Mouse (Mus musculus) left cerebral cortex, adult 11 months (tissue): Measurements from ENCODE around the gene Rin2.

Source experiments
- DNase-seq: peaks from one replicate; pipeline ENCODE4 v3.0.0; 2022; ENCODE audit warnings: low spot score

The Rin2 gene

GRCm38 (mm10) chr2:145675142-145675755 is at the start of gene Rin2:
Rin2 (plus strand) TSS chr2:145675215.
- no peak for DNase-seq

GRCm38 (mm10) chr2:145631123-145631798 is 43.8 kb upstream of the Rin2 start:
- no peak for DNase-seq

- no peak for DNase-seq
These were observed 43.2 kb upstream of the Rin2 start for GRCm38 (mm10) chr2:145631799-145632174.

GRCm38 (mm10) chr2:145633811-145634210 is 41.2 kb upstream of the Rin2 start:
- no peak for DNase-seq

- no peak for DNase-seq
These were observed 34.6 kb upstream of the Rin2 start for GRCm38 (mm10) chr2:145640255-145640984.

- DNase-seq = no peak
These were observed 19.5 kb upstream of the Rin2 start for GRCm38 (mm10) chr2:145655373-145655960.

- no peak for DNase-seq
These were observed 18.9 kb upstream of the Rin2 start for GRCm38 (mm10) chr2:145656121-145656520.

- DNase-seq = no peak
These were observed 18.3 kb upstream of the Rin2 start for GRCm38 (mm10) chr2:145656716-145657115.

- DNase-seq = no peak
These were observed 13.8 kb upstream of the Rin2 start for GRCm38 (mm10) chr2:145661242-145661641.

GRCm38 (mm10) chr2:145663899-145664298 is 11.1 kb upstream of the Rin2 start:
- no peak for DNase-seq

GRCm38 (mm10) chr2:145664311-145664710 is 10.7 kb upstream of the Rin2 start:
- DNase-seq = no peak

- DNase-seq = no peak
These were observed 6.9 kb upstream of the Rin2 start for GRCm38 (mm10) chr2:145668135-145668534.

- DNase-seq = no peak
These were observed 4.9 kb upstream of the Rin2 start for GRCm38 (mm10) chr2:145670131-145670530.

GRCm38 (mm10) chr2:145674496-145675141 is 396 bp upstream of the Rin2 start:
- no peak for DNase-seq

GRCm38 (mm10) chr2:145675756-145676543 is 935 bp downstream of the Rin2 start:
- DNase-seq = no peak

- DNase-seq = no peak
These were observed 1.5 kb downstream of the Rin2 start for GRCm38 (mm10) chr2:145676544-145676925.

- no peak for DNase-seq
These were observed 1.9 kb downstream of the Rin2 start for GRCm38 (mm10) chr2:145676936-145677335.

- no peak for DNase-seq
These were observed 5.1 kb downstream of the Rin2 start for GRCm38 (mm10) chr2:145680141-145680540.

- no peak for DNase-seq
These were observed 5.7 kb downstream of the Rin2 start for GRCm38 (mm10) chr2:145680762-145681161.

GRCm38 (mm10) chr2:145681626-145682025 is 6.6 kb downstream of the Rin2 start:
- DNase-seq = no peak

- no peak for DNase-seq
These were observed 7.9 kb downstream of the Rin2 start for GRCm38 (mm10) chr2:145682924-145683323.

- no peak for DNase-seq
These were observed 8.5 kb downstream of the Rin2 start for GRCm38 (mm10) chr2:145683536-145683935.
